Mouse (Mus musculus) liver, adult 2 months (tissue): ENCODE results near the gene Atg10. TPM values are rescaled to one million over a fixed set of nuclear protein-coding genes. Genes with fewer than 3 reads are reported as not detected.

Experiments
- DNase-seq: peaks from one replicate; pipeline ENCODE4 v3.0.0-alpha.2; 2011; ENCODE audit warnings: low read depth, low spot score; ENCODE audit errors: extremely low read depth
- H3K27ac ChIP-seq: fragments of 200-500 bp; replicated peaks from 2 replicates; pipeline ENCODE4 v1.5.1; 2012; ENCODE audit warnings: low read depth, mild to moderate bottlenecking, control low read depth, inconsistent platforms, low read length; ENCODE audit not compliant: insufficient read depth
- H3K27me3 ChIP-seq: fragments of 200-500 bp; 2 replicates; pipeline ENCODE4 v1.6.1; 2012; ENCODE audit warnings: mild to moderate bottlenecking, moderate library complexity, low read length, inconsistent platforms; ENCODE audit not compliant: control insufficient read depth, insufficient read depth
- H3K36me3 ChIP-seq: fragments of 200-500 bp; 2 replicates; pipeline ENCODE4 v1.6.1; 2012; ENCODE audit warnings: low read length, inconsistent platforms; ENCODE audit not compliant: control insufficient read depth, insufficient read depth
- H3K4me1 ChIP-seq: fragments of 200-500 bp; 2 replicates; pipeline ENCODE4 v1.6.1; 2011; ENCODE audit warnings: low read length; ENCODE audit not compliant: control insufficient read depth, insufficient read depth
- H3K4me3 ChIP-seq: fragments of 200-500 bp; 2 replicates; pipeline ENCODE4 v1.5.1; 2011; ENCODE audit warnings: low read depth, mild to moderate bottlenecking, control low read depth, low read length, moderate library complexity; ENCODE audit not compliant: insufficient read depth
- H3K79me2 ChIP-seq: fragments of 200-500 bp; 2 replicates; pipeline ENCODE4 v1.6.1; 2012; ENCODE audit warnings: inconsistent platforms, mild to moderate bottlenecking, low read length, moderate library complexity; ENCODE audit not compliant: control insufficient read depth, insufficient read depth
- H3K9ac ChIP-seq: fragments of 200-500 bp; 2 replicates; pipeline ENCODE4 v1.6.1; 2012; ENCODE audit warnings: low read depth, mild to moderate bottlenecking, control low read depth, inconsistent platforms, low read length
- CTCF ChIP-seq: fragments of 200-500 bp; IDR thresholded peaks from 2 replicates; pipeline ENCODE4 v1.5.1; 2011; ENCODE audit warnings: low read depth, low read length, control low read depth
- POLR2A ChIP-seq: fragments of 200-500 bp; IDR thresholded peaks from 2 replicates; pipeline ENCODE4 v1.6.1; 2011; ENCODE audit warnings: low read length, control low read depth; ENCODE audit not compliant: insufficient read depth; ENCODE audit errors: extremely low read depth
- WGBS: fragments of 180-500 bp; shearing (Covaris S2); methylation state at CpG from one replicate; pipeline ENCODE4 v1.1.7; 2018; 5-methylcytosine and 5-hydroxymethylcytosine counted together
- polyA plus RNA-seq: library from polyadenylated mRNA; depleted of rRNA; stranded (reverse); fragments of >200 nt; gene quantifications from 2 replicates; pipeline ENCODE4 v1.2.3, GENCODE M21; 2012; rRNA removed
- total RNA-seq: library from RNA; depleted of rRNA; stranded (reverse); fragments of >200 nt; gene quantifications from 2 replicates; pipeline ENCODE4 v1.2.3, GENCODE M21; 2014; rRNA removed

Gene Atg10
- total and polyA plus RNA-seq, 2 experiments = 0.94 to 5.3 TPM

DNA sequence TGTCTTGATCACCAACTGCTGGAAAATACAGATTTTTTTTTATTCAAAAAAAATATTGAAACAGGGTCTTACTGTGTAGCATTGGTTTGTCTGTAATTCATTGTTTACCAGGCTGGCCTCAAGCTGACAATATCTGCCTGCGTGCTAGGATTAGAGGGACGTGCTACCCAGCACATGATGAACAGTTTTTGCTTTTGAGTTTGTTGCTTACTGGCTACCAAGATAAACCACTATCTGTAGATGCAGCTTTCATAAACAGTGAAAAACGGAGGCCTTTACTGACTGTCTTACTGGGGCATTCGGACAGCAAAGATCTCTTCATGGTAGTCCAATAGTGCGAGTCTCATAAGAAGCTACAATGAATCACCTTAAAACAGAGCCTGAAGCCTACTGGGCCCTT is 333.7 kb downstream of the Atg10 start:
- no peak overlapping the region for H3K4me3 ChIP-seq
- no peak for DNase-seq
- H3K9ac ChIP-seq = no peak overlapping the region
- H3K36me3 ChIP-seq = no peaks in the 10 kb centered on the region
- H3K79me2 ChIP-seq = no peaks in the 10 kb centered on the region
- no peak for TF ChIP-seq POLR2A
- no peak for TF ChIP-seq CTCF
- H3K27me3 ChIP-seq = no peaks in the 10 kb centered on the region
- WGBS = 86% methylated on average over 5 of the region's 5 CpGs
- no peaks in the 10 kb centered on the region for H3K4me1 ChIP-seq
- no peak overlapping the region for H3K27ac ChIP-seq

- under 1% methylated on average over 18 of the region's 18 CpGs for WGBS
- Histone ChIP-seq H3K27ac (no peak overlapping the region), H3K4me3 (peak overlapping the region; percentile 22; the same call in 1 of the 2 replicates), H3K4me1 (no peaks in the 10 kb centered on the region), H3K79me2 (no peaks in the 10 kb centered on the region), H3K36me3 (no peaks in the 10 kb centered on the region), H3K27me3 (0 out of 2 replicates have a peak, but pooled peaks cover 2% of the 10 kb centered on the region), H3K9ac (no peak overlapping the region)
- TF ChIP-seq CTCF (peak; percentile 69), POLR2A (no peak)
- peak; percentile 73 for DNase-seq
Measured at GRCm38 (mm10) chr13:90886568-90886983, 337.2 kb downstream of the Atg10 start.

- H3K36me3 ChIP-seq = no peaks in the 10 kb centered on the region
- H3K27me3 ChIP-seq = 0 out of 2 replicates have a peak, but pooled peaks cover 2% of the 10 kb centered on the region
- H3K4me3 ChIP-seq = no peak overlapping the region
- no peak overlapping the region for H3K27ac ChIP-seq
- no peaks in the 10 kb centered on the region for H3K4me1 ChIP-seq
- TF ChIP-seq POLR2A (no peak), CTCF (no peak)
- 42% methylated on average over 13 of the region's 13 CpGs for WGBS
- no peak overlapping the region for H3K9ac ChIP-seq
- no peaks in the 10 kb centered on the region for H3K79me2 ChIP-seq
- no peak for DNase-seq
Measured at GRCm38 (mm10) chr13:90885856-90886532, 337.8 kb downstream of the Atg10 start.

Other genes with a start within 250 kb of the Atg10 start
- gene Ssbp2, start 236.3 kb upstream of the Atg10 start, total RNA-seq = 1.7 and 2.5 TPM in 2 replicates
- 0.54 and 1.2 TPM in 2 replicates for gene Ssbp2, start 236.3 kb upstream of the Atg10 start, polyA plus RNA-seq